In the genomic region with DNA sequence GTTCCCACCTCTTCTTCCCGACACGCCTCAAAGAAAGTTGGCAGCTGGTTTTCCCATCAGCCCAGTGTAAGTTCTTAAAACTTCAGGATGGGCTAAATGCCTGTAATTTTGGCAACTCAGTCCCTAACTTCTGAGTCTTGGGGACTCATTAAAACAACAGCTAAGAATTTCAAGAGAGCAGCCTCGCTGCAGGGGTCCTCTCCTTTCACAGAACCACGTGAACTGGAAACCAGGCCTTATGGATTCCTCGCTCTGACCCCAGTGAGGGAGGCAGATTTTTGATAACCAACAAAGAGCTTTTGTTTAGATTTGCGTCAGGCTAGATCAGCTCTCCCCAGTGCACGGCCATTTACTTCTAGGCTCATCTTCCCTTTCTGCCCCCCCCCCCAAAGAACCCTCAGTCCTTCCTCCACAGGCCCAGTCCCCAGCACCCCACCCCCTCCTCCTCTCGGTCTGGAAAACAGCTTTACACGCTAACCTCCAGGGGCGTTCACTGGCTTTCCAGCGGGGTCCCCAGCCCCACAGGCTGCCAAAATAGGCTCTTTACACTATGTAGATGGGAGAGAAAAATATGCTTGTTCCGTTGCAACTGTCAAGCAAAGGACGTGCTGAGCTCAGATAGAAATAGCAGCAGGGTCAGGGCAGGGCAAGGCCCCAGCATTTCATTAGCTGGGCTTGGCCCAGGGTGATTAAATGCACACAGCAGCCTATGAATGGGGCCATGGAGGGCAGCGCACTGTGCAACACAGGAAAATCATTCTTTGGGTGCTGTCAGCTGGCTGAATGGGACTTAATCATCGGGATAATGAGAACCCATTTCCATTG, we compare ENCODE assay signal across 9 mouse cellular contexts.
DNase-seq lines count a peak whose midpoint lies in the region; ATAC-seq lines count a peak whose summit lies in the region.
"Had no signal": no experiment of that assay in that cellular context is flagged by ENCODE, and none has a peak within 500 bp of the region (broad histone marks: within the 10 kb centered on the region; RNA-seq: fewer than 3 reads in every experiment).

No protein-coding gene starts in this region.

- H3K36me3 ChIP-seq in forebrain, embryonic 11.5 days (ENCODE audit: control insufficient read depth, insufficient read depth, low read length), result no peaks in the 10 kb centered on the region
- H3K36me3 ChIP-seq in hindbrain, embryonic 14.5 days (replicated peaks; ENCODE audit: control insufficient read depth, insufficient read depth), result no peaks in the 10 kb centered on the region
- H3K36me3 ChIP-seq in liver, embryonic 11.5 days (ENCODE audit: control insufficient read depth, insufficient read depth, low read length), result no peaks in the 10 kb centered on the region
- H3K36me3 ChIP-seq in stomach, embryonic 15.5 days, result no peaks in the 10 kb centered on the region

- no peaks in the 10 kb centered on the region for H3K27me3 ChIP-seq in forebrain, embryonic 11.5 days (ENCODE audit: control insufficient read depth, insufficient read depth, low read length)
- H3K27me3 ChIP-seq in hindbrain, embryonic 14.5 days (ENCODE audit: control insufficient read depth, insufficient read depth, low read length), result no peaks in the 10 kb centered on the region; the same call in 1 of the 2 replicates
- no peaks in the 10 kb centered on the region; the same call in 1 of the 2 replicates for H3K27me3 ChIP-seq in liver, embryonic 11.5 days (replicated peaks; ENCODE audit: control insufficient read depth, insufficient read depth, low read length)
- no peaks in the 10 kb centered on the region for H3K27me3 ChIP-seq in stomach, embryonic 15.5 days (replicated peaks)

- 5% methylated on average over 15 of the region's 15 CpGs for WGBS in forebrain, embryonic 11.5 days
- 11% methylated on average over 15 of the region's 15 CpGs for WGBS in hindbrain, embryonic 14.5 days
- 51% methylated on average over 15 of the region's 15 CpGs for WGBS in liver, embryonic 11.5 days
- 27% methylated on average over 15 of the region's 15 CpGs for WGBS in stomach, embryonic 15.5 days

- H3K9ac ChIP-seq in forebrain, embryonic 11.5 days (ENCODE audit: low read length), result no peak overlapping the region; the same call in 1 of the 2 replicates
- peak overlapping the region; percentile 21; the same call in 1 of the 2 replicates for H3K9ac ChIP-seq in hindbrain, embryonic 14.5 days
- H3K9ac ChIP-seq in liver, embryonic 11.5 days (ENCODE audit: low read depth, low read length), result no peak overlapping the region
- H3K9ac ChIP-seq in stomach, embryonic 15.5 days, result no peak overlapping the region

- H3K9me3 ChIP-seq in forebrain, embryonic 11.5 days (ENCODE audit: control insufficient read depth, low read length), result no peaks in the 10 kb centered on the region
- H3K9me3 ChIP-seq in hindbrain, embryonic 14.5 days (ENCODE audit: control insufficient read depth, low read length), result no peaks in the 10 kb centered on the region
- no peaks in the 10 kb centered on the region for H3K9me3 ChIP-seq in liver, embryonic 11.5 days (ENCODE audit: control insufficient read depth, low read length)
- H3K9me3 ChIP-seq in stomach, embryonic 15.5 days, result no peaks in the 10 kb centered on the region

- no peak overlapping the region for H3K4me3 ChIP-seq in forebrain, embryonic 11.5 days (ENCODE audit: low read depth, low read length)
- H3K4me3 ChIP-seq in hindbrain, embryonic 14.5 days (replicated peaks; ENCODE audit: low read length), result no peak overlapping the region
- H3K4me3 ChIP-seq in liver, embryonic 11.5 days (ENCODE audit: low read depth, low read length), result no peak overlapping the region
- no peak overlapping the region for H3K4me3 ChIP-seq in stomach, embryonic 15.5 days (replicated peaks)
- H3K4me3 ChIP-seq: myocyte had no signal

- DNase-seq in frontal cortex, adult 2 months (ENCODE audit: extremely low spot score in 1 of 2, low spot score in 1 of 2), result no peak
- DNase-seq in forebrain, embryonic 11.5 days (ENCODE audit: low spot score), result peak; percentile 82
- DNase-seq in hindbrain, embryonic 14.5 days (ENCODE audit: low spot score), result no peak
- no peak for DNase-seq in liver, embryonic 11.5 days (ENCODE audit: low spot score)
- no peak for DNase-seq in frontal cortex, postnatal 25 days (ENCODE audit: low spot score in 2 of 2)
- DNase-seq in thymus, postnatal 36 days, result no peak

- 0 out of 2 replicates have a peak, but pooled peaks have one; percentile 38 for ATAC-seq in frontal cortex, adult (ENCODE audit: low TSS enrichment)
- ATAC-seq in forebrain, embryonic 11.5 days (replicated peaks; ENCODE audit: low FRiP score), result peak; percentile 94
- peak; percentile 60; the same call in 1 of the 2 replicates for ATAC-seq in hindbrain, embryonic 14.5 days (ENCODE audit: low FRiP score)
- ATAC-seq in liver, embryonic 11.5 days (replicated peaks; ENCODE audit: low FRiP score), result peak; percentile 34; the same call in 1 of the 2 replicates
- peak; percentile 71 for ATAC-seq in stomach, embryonic 15.5 days (ENCODE audit: insufficient read depth, low FRiP score, low read depth)

- H3K4me2 ChIP-seq in forebrain, embryonic 11.5 days (ENCODE audit: low read depth, low read length, severe bottlenecking), result no peak overlapping the region
- H3K4me2 ChIP-seq in hindbrain, embryonic 14.5 days (replicated peaks), result 0 out of 2 replicates have a peak overlapping the region, but pooled peaks have one; percentile 15
- no peak overlapping the region for H3K4me2 ChIP-seq in liver, embryonic 11.5 days
- H3K4me2 ChIP-seq in stomach, embryonic 15.5 days, result no peak overlapping the region

- H3K4me1 ChIP-seq in forebrain, embryonic 11.5 days (replicated peaks; ENCODE audit: control insufficient read depth, insufficient read depth, low read length), result peaks cover 21% of the 10 kb centered on the region
- peaks cover 23% of the 10 kb centered on the region for H3K4me1 ChIP-seq in hindbrain, embryonic 14.5 days (replicated peaks; ENCODE audit: control insufficient read depth, insufficient read depth, low read length)
- peaks cover 8% of the 10 kb centered on the region for H3K4me1 ChIP-seq in liver, embryonic 11.5 days (replicated peaks; ENCODE audit: control insufficient read depth, insufficient read depth, low read length)
- peaks cover 13% of the 10 kb centered on the region for H3K4me1 ChIP-seq in stomach, embryonic 15.5 days

- H3K27ac ChIP-seq in forebrain, embryonic 11.5 days (ENCODE audit: low read depth, low read length), result peak overlapping the region; percentile 87
- H3K27ac ChIP-seq in hindbrain, embryonic 14.5 days, result peak overlapping the region; percentile 75
- H3K27ac ChIP-seq in liver, embryonic 11.5 days (ENCODE audit: low read depth, low read length), result peak overlapping the region; percentile 34; the same call in 1 of the 2 replicates
- H3K27ac ChIP-seq in stomach, embryonic 15.5 days, result peak overlapping the region; percentile 70

Comparison
In these comparisons a context has a peak if more than half of its experiments do, and no peak if none do; other contexts are left out.
1. ATAC-seq: peak in every context shown above with its lines; median percentile 94 in forebrain, embryonic 11.5 days; 71 in stomach, embryonic 15.5 days; 60 in hindbrain, embryonic 14.5 days; 38 in frontal cortex, adult; 34 in liver, embryonic 11.5 days.
2. H3K27ac ChIP-seq: peak in every context shown above with its lines; median percentile 87 in forebrain, embryonic 11.5 days; 75 in hindbrain, embryonic 14.5 days; 70 in stomach, embryonic 15.5 days; 34 in liver, embryonic 11.5 days.